Mouse (Mus musculus) heart, embryonic 11.5 days (tissue): Measurements from ENCODE around the gene Ptprm. TPM values are rescaled to one million over a fixed set of nuclear protein-coding genes. Genes with fewer than 3 reads are reported as not detected.

Source experiments
- ATAC-seq: fragments of 200-750 bp; cut with Nextera tagmentation; replicated peaks from 2 replicates; pipeline ENCODE4 v1.8.0; 2017; ENCODE audit warnings: moderate library complexity; ENCODE audit not compliant: insufficient number of reproducible peaks, low FRiP score, low TSS enrichment
- H3K27ac ChIP-seq: fragments of 300-500 bp; sonication (generic); 2 replicates; pipeline ENCODE4 v1.5.1; 2014; ENCODE audit warnings: mild to moderate bottlenecking, low read depth, low read length
- H3K27me3 ChIP-seq: fragments of 300-500 bp; sonication (generic); 2 replicates; pipeline ENCODE4 v1.6.1; 2014; ENCODE audit warnings: mild to moderate bottlenecking, low read length, mixed read lengths; ENCODE audit not compliant: control insufficient read depth, insufficient read depth
- H3K36me3 ChIP-seq: fragments of 300-500 bp; sonication (generic); 2 replicates; pipeline ENCODE4 v1.6.1; 2014; ENCODE audit warnings: mild to moderate bottlenecking, low read length, moderate library complexity, mixed read lengths; ENCODE audit not compliant: control insufficient read depth, insufficient read depth
- H3K4me1 ChIP-seq: fragments of 300-500 bp; sonication (generic); 2 replicates; pipeline ENCODE4 v1.6.1; 2014; ENCODE audit warnings: low read length; ENCODE audit not compliant: control insufficient read depth, insufficient read depth
- H3K4me2 ChIP-seq: fragments of 300-500 bp; sonication (generic); 2 replicates; pipeline ENCODE4 v1.6.1; 2014; ENCODE audit warnings: mild to moderate bottlenecking, moderate library complexity
- H3K4me3 ChIP-seq: fragments of 300-500 bp; sonication (generic); 2 replicates; pipeline ENCODE4 v1.5.1; 2014; ENCODE audit warnings: low read depth, low read length
- H3K9ac ChIP-seq: fragments of 300-500 bp; sonication (generic); 2 replicates; pipeline ENCODE4 v1.6.1; 2014; ENCODE audit warnings: mild to moderate bottlenecking, low read depth, low read length, moderate library complexity
- H3K9me3 ChIP-seq: fragments of 300-500 bp; sonication (generic); replicated peaks from 2 replicates; pipeline ENCODE4 v1.6.1; 2016; ENCODE audit warnings: low read length; ENCODE audit not compliant: control insufficient read depth
- WGBS: fragments of 180-500 bp; shearing (Covaris S2); extraction: QIAGEN DNeasy Blood & Tissue Kit; methylation state at CpG from one replicate; pipeline ENCODE4 v1.1.7; 2014; ENCODE audit not compliant: insufficient replicate concordance; 5-methylcytosine and 5-hydroxymethylcytosine counted together
- polyA plus RNA-seq: library from polyadenylated mRNA; unstranded; fragments of >200 nt; fragmentation: Nextera tagmentation; extraction: Ambion mirVana; gene quantifications from 2 replicates; pipeline ENCODE4 v1.2.1, GENCODE M21; 2014

Gene Ptprm
- polyA plus RNA-seq, 1 experiment from 2014 or later: 15.9 TPM

- ATAC-seq: no peak
- Histone ChIP-seq H3K9me3 (no peaks in the 10 kb centered on the region), H3K27me3 (no peaks in the 10 kb centered on the region), H3K4me3 (no peak overlapping the region), H3K9ac (no peak overlapping the region), H3K27ac (no peak overlapping the region), H3K36me3 (no peaks in the 10 kb centered on the region), H3K4me2 (no peak overlapping the region), H3K4me1 (peaks cover 4% of the 10 kb centered on the region; the same call in 1 of the 2 replicates)
- WGBS: 80% methylated on average over 6 of the region's 6 CpGs
These were observed 89.5 kb downstream of the Ptprm start for GRCm38 (mm10) chr17:67264716-67265115.

- Histone ChIP-seq H3K27ac (no peak overlapping the region), H3K9ac (no peak overlapping the region), H3K36me3 (no peaks in the 10 kb centered on the region), H3K4me1 (peaks cover 4% of the 10 kb centered on the region; the same call in 1 of the 2 replicates), H3K27me3 (no peaks in the 10 kb centered on the region), H3K9me3 (no peaks in the 10 kb centered on the region), H3K4me2 (no peak overlapping the region), H3K4me3 (no peak overlapping the region)
- ATAC-seq: no peak
- 66% methylated on average over 1 of the region's 1 CpGs for WGBS
These were observed 91.2 kb downstream of the Ptprm start for GRCm38 (mm10) chr17:67263024-67263423.

- WGBS: 82% methylated on average over 4 of the region's 4 CpGs
- ATAC-seq: no peak
These were observed 94.2 kb downstream of the Ptprm start for GRCm38 (mm10) chr17:67260016-67260415.

GRCm38 (mm10) chr17:67257780-67258179, 96.5 kb downstream of the Ptprm start:
- ATAC-seq: no peak
- H3K27me3 ChIP-seq: no peaks in the 10 kb centered on the region
- no peaks in the 10 kb centered on the region for H3K36me3 ChIP-seq
- H3K4me3 ChIP-seq: no peak overlapping the region
- 74% methylated on average over 5 of the region's 5 CpGs for WGBS
- H3K9me3 ChIP-seq: no peaks in the 10 kb centered on the region
- H3K4me1 ChIP-seq: 0 out of 2 replicates have a peak, but pooled peaks cover 2% of the 10 kb centered on the region
- no peak overlapping the region for H3K9ac ChIP-seq
- H3K27ac ChIP-seq: no peak overlapping the region
- H3K4me2 ChIP-seq: no peak overlapping the region

More at GRCm38 (mm10) chr17:67260016-67260415, 94.2 kb downstream of the Ptprm start:
- Histone ChIP-seq H3K4me3 (no peak overlapping the region), H3K9ac (no peak overlapping the region), H3K36me3 (no peaks in the 10 kb centered on the region), H3K9me3 (no peaks in the 10 kb centered on the region), H3K27ac (no peak overlapping the region), H3K27me3 (no peaks in the 10 kb centered on the region), H3K4me2 (no peak overlapping the region), H3K4me1 (peaks cover 4% of the 10 kb centered on the region; the same call in 1 of the 2 replicates)

GRCm38 (mm10) chr17:67256171-67256570, 98.1 kb downstream of the Ptprm start:
- Histone ChIP-seq H3K9me3 (no peaks in the 10 kb centered on the region), H3K4me2 (no peak overlapping the region), H3K4me3 (no peak overlapping the region), H3K9ac (no peak overlapping the region), H3K4me1 (no peaks in the 10 kb centered on the region), H3K27ac (no peak overlapping the region), H3K27me3 (no peaks in the 10 kb centered on the region), H3K36me3 (no peaks in the 10 kb centered on the region)
- WGBS: 63% methylated on average over 6 of the region's 6 CpGs
- no peak for ATAC-seq

GRCm38 (mm10) chr17:67253445-67253844, 100.8 kb downstream of the Ptprm start:
- no peaks in the 10 kb centered on the region for H3K27me3 ChIP-seq
- no peaks in the 10 kb centered on the region for H3K36me3 ChIP-seq
- no peak overlapping the region for H3K9ac ChIP-seq
- ATAC-seq: no peak
- WGBS: 62% methylated on average over 4 of the region's 4 CpGs
- H3K4me3 ChIP-seq: no peak overlapping the region
- no peak overlapping the region for H3K27ac ChIP-seq
- H3K4me2 ChIP-seq: no peak overlapping the region
- H3K4me1 ChIP-seq: no peaks in the 10 kb centered on the region
- no peaks in the 10 kb centered on the region for H3K9me3 ChIP-seq

- H3K27ac ChIP-seq: no peak overlapping the region
- no peak for ATAC-seq
- no peaks in the 10 kb centered on the region for H3K9me3 ChIP-seq
- no peak overlapping the region for H3K4me2 ChIP-seq
- H3K4me1 ChIP-seq: no peaks in the 10 kb centered on the region
- no peak overlapping the region for H3K9ac ChIP-seq
- H3K27me3 ChIP-seq: no peaks in the 10 kb centered on the region
- no peak overlapping the region for H3K4me3 ChIP-seq
- 68% methylated on average over 6 of the region's 6 CpGs for WGBS
- H3K36me3 ChIP-seq: no peaks in the 10 kb centered on the region
These were observed 101.3 kb downstream of the Ptprm start for GRCm38 (mm10) chr17:67252992-67253391.

- H3K27me3 ChIP-seq: no peaks in the 10 kb centered on the region
- no peak overlapping the region for H3K27ac ChIP-seq
- H3K4me2 ChIP-seq: no peak overlapping the region
- 68% methylated on average over 4 of the region's 4 CpGs for WGBS
- no peak overlapping the region for H3K9ac ChIP-seq
- H3K4me1 ChIP-seq: peaks cover 6% of the 10 kb centered on the region
- H3K4me3 ChIP-seq: no peak overlapping the region
- H3K36me3 ChIP-seq: no peaks in the 10 kb centered on the region
- ATAC-seq: no peak
- H3K9me3 ChIP-seq: no peaks in the 10 kb centered on the region
These were observed 108.9 kb downstream of the Ptprm start for GRCm38 (mm10) chr17:67245273-67245875.
